Mouse (Mus musculus) heart, adult 8-10 months (tissue): ENCODE results near the gene Zcchc13. TPM values are rescaled to one million over a fixed set of nuclear protein-coding genes. Genes with fewer than 3 reads are reported as not detected.
A peak's percentile ranks its signal among the peaks of the same experiment; 100 is the strongest.

Source experiments
- DNase-seq: peaks from one replicate; pipeline ENCODE4 v3.0.0; 2022; ENCODE audit warnings: low spot score
- total RNA-seq, 4 experiments: library from RNA; stranded (reverse); gene quantifications; 2 replicates each; pipeline ENCODE4 v1.2.4; 2022

The Zcchc13 gene
- not detected for total RNA-seq

DNA sequence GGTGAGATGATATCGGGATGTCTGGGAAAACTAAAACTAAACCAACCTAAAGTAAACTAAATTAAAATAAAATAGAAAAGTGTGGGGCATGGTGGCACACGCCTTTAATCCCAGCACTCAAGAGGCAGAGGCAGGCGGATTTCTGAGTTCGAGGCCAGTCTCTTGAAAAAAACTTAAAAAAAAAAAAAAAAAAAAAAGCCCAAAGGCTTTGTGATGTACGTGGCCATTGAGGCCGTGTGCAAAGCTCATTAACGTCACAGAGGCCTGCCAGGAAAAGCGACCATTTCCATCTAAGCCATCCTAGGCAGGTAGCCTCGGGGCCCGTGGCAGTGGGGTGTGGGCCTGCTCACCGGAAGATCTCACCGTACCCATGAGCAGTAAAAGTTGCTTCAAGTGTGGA lies at the start of gene Zcchc13:
Zcchc13 (plus strand) TSS at position 284 of the 400 bp plus-strand sequence.
- DNase-seq, result no peak

DNA sequence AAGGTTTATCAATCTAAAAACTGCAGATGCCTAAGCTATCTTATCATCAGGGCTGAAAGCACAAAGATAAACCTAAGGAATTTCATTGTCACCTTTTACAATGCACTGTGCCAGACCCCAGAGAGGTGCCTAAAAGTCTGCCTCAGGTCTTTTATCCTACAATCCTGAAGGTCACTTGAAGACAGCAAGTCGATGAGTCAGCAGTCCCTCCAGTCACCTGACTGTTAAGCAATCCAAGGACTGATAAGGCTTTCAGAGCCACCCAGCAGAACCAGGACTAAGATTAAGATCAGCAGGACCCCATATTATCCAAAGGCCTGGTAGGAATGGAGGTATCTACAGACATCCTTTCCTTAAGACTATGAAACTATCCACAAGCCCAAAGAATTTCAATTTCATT lies 46.1 kb upstream of the Zcchc13 start:
- no peak for DNase-seq

DNA sequence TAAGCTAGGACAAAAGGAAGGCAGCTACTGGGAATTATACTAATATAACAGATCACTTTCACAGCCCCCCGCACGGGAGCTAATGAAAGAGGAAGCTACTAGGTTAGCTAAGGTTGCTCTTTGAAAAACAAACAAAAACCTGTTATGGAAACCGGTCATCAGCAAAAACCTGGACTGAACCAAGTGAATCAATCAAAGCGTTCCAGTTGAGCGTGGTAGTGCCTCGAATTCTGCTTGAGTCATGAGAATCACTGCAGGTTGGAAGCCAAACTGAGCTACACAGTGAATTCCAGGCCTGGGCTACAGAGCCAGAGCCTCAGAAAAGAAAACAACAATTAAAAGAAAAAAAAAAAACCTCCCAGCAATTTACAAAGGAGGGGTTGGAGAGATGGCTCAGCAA lies 38.3 kb upstream of the Zcchc13 start:
- DNase-seq, result no peak

DNA sequence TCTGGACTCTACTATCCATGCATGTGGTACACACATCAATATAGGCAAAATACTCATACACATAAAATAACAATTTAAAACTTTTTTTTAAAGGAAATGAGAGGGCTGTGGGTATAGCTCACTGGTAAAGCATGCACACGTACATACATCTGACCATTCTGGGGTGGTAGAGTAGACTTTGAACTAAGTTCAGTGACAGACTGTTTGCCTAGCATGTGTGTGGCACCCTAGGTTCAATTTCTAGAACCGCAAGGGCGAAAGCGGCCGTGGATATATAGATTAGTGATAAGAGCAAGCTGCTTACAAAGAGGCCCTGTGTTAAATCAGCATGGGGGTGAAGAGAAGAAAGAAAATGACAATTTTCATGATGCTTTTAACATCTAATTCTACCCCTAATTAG lies 27.8 kb upstream of the Zcchc13 start:
- no peak for DNase-seq

DNA sequence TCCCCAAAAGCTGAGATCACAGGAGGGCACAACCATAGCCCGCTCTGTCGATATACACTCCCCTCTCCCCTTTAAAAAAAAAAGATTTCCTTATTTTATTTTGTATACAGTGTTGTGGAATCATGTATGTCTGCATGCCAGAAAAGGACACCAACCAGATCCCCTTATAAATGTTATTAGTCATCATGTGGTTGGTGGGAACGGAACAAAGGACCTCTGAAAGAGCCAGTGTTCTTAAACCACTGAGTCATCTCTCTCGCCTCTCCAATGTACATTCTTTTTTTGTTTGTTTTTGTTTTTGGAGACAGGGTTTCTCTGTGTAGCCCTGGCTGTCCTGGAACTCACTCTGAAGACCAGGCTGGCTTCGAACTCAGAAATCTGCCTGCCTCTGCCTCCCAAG lies 26.2 kb upstream of the Zcchc13 start:
- no peak for DNase-seq

DNA sequence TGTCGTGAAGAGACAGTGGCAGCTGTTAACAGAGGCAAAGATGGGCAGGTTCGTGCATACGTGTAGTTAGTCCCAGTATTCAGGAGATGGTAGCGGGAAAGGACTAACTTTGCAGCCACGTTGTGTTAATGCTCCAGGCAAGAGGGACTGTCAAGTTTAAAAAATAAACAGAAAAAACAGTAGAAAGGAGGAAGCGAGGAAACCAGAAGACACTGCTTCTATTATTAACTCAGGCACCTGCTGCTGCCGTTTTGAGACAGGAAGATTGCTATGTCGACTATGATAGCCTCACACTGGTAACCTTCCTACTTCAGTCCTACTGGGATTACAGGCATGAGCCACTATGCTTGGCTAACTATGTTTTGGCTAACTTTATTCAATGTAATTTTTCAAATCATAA lies 24.9 kb upstream of the Zcchc13 start:
- no peak for DNase-seq

DNA sequence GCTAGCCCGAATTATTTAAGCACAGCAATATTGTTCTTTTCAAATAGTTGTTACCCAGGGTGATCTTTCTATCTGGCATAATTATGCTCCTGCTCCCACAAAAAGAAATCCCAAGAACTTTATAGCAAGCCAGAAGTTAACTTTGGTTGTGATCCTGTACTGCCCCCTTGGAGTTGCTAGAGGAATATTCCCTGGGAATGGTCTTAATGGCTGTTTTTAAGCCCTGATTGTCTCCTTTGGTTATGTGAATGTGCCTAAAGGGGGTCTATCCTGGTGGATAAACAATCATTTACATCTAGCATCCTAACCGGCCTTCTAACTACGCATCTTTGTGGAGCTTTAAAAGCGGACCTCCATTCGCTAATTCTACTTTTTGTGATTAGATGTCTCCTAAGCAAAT lies 20.0 kb upstream of the Zcchc13 start:
- no peak for DNase-seq

DNA sequence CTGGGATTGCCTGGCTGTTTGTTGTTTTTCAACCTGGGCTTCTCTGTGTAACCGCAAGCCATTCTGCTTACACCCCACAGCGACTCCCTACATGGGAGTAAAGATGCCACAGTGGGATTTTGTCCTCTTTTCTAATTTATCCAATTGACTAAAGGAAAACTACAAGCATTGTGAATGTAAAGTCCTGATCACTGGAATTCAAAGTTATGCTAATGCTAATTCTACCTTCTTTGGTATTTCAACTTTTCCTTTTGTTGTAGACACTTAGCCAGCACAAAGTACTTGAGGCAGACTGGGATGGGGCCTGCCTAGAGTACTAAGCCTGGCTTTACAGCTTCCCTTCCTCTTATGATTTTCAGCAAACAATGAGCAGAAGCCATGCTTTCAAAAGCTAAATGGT lies 18.9 kb upstream of the Zcchc13 start:
- no peak for DNase-seq

DNA sequence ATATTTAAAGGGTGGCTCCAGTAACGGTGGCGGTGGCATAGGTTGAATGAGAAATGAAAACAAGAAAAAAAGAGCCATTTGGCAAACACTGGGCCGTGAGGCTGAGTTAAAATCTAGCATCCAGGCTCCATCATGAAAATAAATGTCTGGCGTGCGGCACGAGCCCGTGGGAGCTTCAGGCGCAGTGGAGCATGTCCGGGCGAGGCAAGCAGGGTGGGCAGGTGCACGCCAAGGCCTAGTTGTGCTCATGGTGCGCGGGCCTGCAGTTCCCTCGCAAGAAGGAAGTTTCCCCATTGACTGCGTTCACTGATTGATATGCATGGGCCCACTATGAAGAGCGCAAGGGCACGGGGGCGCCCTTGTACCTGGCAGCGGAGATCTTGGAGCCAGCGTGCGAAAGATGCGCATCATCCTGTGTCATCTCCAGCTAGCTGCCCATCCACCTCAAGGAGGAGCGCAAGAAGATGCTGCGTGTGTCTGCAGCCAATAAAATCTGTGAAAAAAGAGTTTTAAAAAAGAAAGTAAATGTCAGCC lies 15.6 kb upstream of the Zcchc13 start:
- DNase-seq, result no peak

DNA sequence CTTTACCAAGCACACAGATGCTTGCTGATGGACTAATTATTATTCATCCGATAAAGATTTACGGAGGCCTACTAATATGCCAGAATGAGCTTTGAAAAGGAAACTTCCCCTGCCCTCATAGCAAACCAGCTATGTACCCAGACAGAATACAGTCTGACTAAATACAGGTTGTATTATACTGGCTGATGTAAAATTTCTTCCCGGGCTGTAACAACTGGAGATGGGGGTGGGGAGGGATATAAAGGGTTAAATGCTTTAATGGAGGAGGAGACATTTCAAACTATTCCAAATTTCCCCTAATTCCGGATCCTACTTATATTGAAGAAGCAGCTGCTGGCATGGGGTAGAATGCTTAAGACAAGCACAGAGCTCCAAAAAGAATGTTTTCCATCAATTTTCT lies 14.9 kb upstream of the Zcchc13 start:
- no peak for DNase-seq

DNA sequence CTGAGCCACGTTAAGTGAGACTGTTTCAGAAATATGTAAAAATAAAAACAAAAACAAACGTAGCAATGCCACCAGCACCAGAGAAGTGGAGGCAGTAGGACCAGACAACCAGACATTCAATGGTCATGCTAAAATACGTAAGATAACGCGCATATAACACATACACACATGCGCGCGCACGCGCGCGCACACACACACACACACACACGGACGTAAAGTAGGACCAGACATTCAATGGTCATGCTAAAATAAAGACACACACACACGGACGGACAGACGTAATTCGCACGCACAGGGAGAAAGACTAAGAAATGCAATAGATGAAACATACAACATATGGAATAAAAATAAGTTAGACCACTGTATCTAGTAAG lies 14.2 kb upstream of the Zcchc13 start:
- DNase-seq, result peak; percentile 20

DNA sequence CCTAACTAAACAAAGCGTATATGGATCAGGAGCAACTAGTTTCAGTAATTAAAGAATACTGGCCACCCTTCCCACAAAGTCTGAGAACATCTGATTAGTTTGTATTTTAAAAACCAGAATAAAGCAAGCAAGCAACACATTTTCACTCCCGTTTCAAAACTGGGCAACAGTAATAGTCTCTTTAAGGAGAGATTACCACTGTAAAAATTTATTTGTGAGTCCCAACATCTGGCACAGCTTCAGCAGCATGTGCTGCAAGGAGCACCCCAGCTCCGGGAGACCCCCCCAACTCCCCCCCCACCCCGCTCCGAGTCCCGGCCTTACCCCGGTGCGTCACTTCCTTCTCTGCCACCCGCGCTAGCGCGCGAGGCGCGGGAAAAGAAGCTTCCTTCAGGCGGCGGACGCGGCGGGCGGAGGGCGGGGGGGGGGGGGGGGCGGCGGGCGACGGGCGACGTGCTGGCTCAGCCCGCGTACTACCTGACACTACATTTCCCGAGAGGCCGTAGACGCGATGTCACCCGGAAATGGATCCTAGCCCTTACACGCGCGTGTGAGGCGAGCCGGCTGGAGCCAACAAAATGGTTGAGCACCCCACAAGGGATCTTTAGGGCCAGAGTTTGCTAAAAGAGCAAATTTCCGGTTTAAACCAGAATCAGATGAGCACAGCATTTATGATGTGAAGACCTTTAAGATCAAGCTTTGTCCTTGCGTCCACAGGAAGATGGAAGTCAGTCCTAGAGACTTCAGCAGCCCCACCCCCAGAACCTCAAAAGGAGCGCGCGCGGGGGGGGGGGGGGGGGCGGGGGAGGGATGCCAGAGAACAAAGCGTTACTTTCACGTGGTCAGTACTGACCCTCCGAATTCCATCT lies 13.6 kb upstream of the Zcchc13 start:
- DNase-seq, result peak; percentile 75

DNA sequence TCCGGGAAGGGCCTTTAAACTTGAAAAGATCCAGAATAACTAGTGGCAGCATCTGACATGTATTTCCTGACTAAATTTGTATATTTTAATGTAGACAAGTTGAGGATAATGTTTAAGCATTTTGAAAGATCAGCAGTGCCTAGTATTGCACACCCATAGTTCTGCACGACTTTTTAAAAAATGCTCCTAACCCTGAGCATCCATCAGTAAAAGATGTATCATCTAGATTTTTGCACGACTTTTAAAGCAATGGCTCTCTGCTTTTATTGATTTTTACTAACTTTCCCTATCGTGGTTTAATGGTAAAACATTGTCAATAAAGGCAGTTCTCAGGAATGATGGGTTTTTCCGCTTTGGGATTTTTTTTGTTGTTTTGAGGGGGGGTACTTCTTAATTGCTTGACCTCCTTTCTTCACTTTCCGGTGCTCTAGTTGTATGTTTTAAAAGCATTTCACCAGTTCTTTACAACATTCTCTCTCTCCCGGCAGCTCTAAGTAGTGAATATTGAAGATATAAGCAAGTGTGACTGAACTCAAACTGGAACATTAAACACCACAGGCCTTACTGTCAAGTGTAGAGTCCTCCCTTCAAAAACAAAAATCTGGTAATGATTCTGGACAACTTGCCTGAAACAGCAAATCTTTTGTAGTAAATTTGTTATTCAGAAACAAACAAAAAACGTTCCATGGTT lies 12.8 kb upstream of the Zcchc13 start:
- no peak for DNase-seq

DNA sequence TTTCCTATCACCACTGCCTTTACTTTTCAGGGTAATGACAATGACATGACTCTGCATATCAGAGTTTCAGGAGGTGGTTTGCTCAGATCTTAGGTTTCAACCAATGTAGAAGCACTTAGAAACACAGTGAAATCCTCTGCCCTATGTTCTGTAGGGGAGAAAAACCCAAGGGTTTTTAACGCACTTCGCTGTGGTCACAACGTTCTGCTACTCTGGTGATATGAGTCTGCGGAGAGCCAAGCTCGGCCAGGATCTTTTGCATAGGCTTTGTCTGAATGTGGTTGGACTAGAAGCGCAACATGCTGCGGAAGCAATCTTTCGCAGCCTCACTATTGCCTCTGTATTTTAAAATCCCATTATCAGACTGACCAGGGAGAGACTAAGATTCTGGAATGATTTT lies 8.6 kb upstream of the Zcchc13 start:
- DNase-seq, result no peak

DNA sequence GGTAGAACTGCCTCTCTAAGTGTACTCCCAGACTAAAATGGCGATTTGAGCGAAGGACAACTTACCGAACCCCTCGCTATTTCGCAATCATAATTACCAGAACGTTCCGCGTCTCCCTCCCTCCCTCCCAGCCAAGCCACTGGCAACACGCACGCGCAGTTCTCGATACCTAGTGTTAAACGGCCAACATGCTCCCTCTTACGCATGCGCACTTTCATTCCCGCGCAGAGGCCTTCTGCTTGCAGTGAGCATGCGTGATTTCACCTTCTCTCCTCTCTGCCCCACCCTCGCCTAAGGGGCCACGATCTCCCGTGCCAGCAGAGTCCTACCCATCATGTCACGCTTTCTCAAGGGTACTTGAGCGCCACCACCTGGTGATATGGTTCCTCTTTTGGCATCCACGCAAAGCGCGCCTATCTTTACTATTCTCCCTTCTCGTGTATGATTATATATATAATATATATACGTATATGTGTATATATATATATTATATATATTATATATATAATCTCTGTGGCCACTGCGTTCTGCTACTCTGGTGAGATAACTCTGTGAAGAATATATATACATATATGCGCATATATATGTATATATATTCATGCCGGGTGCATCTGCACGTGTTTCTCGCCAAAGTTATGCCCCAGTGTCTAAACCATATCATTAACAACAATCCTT lies 8.0 kb upstream of the Zcchc13 start:
- peak; percentile 92 for DNase-seq

DNA sequence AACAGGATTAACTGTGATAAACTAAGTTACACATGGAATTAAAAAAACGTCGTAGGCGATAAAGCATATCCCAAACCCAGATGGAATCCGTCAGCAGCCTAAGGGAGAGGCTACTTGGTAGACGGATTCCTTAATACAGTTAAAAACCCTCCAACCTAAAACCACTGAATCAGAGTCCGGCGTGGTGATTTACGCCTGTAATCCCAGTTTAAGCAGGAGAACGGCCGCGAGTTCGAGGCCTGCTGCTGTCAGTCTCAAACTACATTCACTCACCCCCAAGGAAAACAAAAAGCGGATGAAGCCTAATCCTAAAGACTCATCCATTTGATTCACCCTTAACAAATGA lies 7.5 kb upstream of the Zcchc13 start:
- no peak for DNase-seq

DNA sequence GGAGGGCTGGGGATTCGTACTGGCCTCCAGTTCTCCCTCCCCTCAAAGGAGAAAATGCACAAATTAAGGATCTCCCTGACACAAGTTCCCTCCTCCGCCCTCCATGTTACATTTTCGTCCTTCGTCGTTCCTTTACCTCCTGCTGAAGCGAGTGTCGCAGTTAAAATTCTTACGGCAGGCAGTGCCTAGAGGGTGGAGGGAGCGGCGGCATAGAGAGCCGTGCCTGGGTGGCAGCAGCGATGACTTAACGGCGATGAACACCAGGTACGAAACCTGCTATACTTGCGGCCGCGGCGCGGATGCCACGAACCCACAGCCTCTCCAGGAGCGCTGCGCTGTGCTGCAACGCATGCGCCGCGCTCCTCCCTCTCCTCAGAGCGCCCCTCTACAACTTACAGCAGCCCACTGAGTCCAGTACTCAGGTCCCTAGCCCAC lies 7.0 kb upstream of the Zcchc13 start:
- DNase-seq, result peak; percentile 13

DNA sequence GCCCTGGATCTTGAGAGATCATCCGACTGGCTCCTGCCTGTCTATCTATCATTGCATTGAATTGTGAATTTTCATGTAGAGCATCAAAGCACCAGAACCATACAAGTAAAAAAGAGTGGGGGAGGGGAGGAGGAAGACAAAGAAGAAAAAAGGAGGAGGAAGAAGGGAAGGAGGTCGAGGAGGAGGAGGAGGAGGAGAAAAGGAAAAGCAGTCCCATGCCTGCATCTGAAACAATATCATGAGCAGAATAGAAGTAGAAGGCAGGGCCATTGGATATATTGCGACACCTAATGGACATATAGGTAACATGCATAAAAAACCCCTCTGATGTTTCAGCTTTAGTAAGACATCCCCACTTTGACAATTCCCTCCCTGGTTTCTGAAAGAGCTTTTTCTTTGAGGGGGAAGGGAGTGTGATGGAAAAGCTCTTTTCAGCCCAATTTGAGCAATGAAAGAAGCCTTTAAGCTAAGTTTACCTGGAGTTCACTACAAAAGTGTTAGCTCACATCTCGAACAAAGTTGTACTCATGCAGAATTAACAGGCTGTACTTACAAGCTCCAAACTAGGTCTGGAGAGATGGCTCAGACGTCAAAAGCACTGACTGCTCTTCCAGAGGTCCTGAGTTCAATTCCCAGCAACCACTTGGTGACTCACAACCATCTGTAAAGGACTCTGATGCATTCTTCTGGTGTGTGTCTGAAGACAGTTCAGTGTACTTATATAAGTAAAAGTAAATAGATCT lies 5.8 kb upstream of the Zcchc13 start:
- DNase-seq, result peak; percentile 7

DNA sequence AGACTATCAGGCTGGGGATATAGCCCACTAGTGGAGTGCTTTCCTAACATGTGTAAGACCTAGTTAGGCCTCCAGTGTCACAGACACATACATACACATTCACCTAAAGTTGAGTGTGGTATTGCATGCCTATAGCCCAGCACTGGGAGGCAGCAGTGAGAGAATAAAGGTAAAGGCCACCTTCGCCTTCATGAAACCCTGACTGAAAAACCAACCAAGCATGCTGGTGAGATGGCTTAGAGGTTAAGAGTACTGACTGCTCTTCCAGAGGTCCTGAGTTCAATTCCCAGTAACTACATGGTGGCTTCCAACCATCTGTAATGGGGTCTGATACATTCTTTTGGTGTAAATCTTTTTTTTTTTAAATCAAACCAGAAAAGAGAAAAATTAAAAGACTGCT lies 1.5 kb upstream of the Zcchc13 start:
- no peak for DNase-seq

DNA sequence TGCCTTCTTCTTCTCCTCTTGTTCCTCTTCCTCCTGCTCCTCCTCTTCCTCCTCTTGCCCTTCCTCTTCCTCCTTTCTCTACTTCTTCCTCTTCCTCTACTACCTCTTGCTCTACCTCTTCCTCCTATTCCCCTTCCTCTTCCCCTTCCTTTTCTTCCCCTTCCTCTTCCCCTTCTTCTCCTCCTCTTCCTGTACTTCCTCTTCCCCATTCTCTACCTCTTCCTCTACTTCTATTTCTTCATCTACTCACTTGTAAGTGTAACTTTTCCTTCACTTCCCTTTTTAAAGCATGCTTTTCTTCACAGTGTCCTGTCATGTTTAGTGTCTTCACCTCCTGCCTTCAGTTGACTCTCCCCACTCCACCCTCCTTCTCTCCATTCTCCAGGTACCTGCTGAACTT lies 3.5 kb downstream of the Zcchc13 start:
- DNase-seq, result no peak

DNA sequence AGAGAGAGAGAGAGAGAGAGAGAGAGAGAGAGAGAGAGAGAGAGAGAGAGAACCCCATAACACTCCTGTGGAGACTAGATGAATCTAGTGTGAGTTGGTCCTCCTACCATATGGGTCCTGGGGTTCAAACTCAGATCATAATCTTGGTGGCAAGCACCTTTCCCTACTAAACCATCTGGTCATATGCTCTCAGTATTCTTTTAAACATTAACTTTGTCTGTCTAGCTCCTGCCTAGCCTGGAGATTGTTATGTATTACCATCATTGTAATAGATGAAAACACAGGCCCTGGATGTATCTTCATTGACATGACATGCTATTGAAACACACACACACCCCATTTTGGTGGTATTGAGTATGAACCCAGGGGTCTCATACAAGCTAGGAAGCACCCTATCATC lies 5.6 kb downstream of the Zcchc13 start:
- DNase-seq, result no peak

DNA sequence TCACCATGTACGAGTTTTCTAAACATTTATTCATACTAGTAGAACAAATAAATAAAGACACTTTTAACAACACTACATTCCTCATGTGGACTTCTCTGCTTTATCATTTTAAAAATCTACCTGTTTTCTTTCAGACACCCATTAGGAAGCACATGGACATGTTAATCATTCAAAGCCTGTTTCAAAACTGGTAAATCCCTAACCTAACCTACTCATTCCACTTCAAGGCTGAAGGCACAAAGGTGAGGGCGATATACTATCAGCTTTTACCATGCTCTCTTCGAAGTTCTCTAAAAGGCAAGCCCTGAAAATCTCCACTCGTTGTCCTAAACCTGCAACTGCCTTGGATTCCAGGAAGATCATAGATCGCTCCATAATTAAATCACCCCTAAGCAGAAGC lies 8.2 kb downstream of the Zcchc13 start:
- DNase-seq, result no peak
